Mouse (Mus musculus) stomach, postnatal 0 days (tissue): ENCODE measurements at regions not wholly inside any gene's neighbourhood (a gene's known extent, or its start where the extent isn't known, plus 50 kb on each side); places are given as distances from the start of the nearest gene placed in this dataset.

Source experiments
- CTCF ChIP-seq: IDR thresholded peaks from 2 replicates; pipeline ENCODE4 v1.5.1; 2016; ENCODE audit warnings: antibody characterized with exemption, low read depth, mild to moderate bottlenecking, moderate library complexity
- EP300 ChIP-seq: optimal IDR thresholded peaks from 2 replicates; pipeline ENCODE3; 2016; ENCODE audit warnings: antibody characterized with exemption

GRCm38 (mm10) chr10:111806333-111806732 lies 166.1 kb upstream of the Krr1 start:
- TF ChIP-seq EP300, result no peak
- no peak for TF ChIP-seq CTCF
